Mouse (Mus musculus) small intestine, adult 2 months (tissue): ENCODE measurements at regions not wholly inside any gene's neighbourhood (a gene's known extent, or its start where the extent isn't known, plus 50 kb on each side); places are given as distances from the start of the nearest gene placed in this dataset.

Experiments
- CTCF ChIP-seq: fragments of 200-500 bp; IDR thresholded peaks from 2 replicates; pipeline ENCODE4 v1.5.1; 2012; ENCODE audit warnings: low read depth, mild to moderate bottlenecking, control low read depth, inconsistent platforms, low read length, moderate library complexity, mixed read lengths; ENCODE audit not compliant: insufficient replicate concordance, insufficient read length; ENCODE audit errors: extremely low read depth
- POLR2A ChIP-seq: fragments of 200-500 bp; IDR thresholded peaks from 2 replicates; pipeline ENCODE4 v1.6.1; 2012; ENCODE audit warnings: low read depth, mild to moderate bottlenecking, control low read depth, inconsistent platforms, low read length, moderate library complexity

DNA sequence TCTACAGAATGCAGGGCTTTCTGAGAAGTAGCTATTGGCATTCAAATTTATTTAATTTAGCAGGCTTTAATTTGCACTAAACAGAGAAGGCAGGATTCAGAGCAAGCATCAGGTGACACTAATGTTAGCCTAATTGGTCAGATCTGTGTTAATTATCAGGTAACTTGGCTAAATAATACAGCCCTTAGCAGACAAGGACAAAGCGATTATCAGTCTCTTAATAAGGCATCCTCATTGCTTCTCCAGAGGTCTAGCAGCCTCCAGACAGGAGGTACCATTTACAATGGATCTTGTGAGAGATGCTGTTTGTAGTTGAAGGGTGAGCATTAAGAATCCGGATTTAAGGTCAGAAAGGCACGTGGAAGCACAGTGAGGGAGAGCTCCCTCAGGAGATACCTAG, 253.7 kb upstream of the Fam92a start:
- TF ChIP-seq CTCF: no peak
- TF ChIP-seq POLR2A: no peak
